Comparison of ENCODE assay signal across 9 mouse cellular contexts in genomic region chr11:23846016-23846815, GRCm38 (mm10). TPM values are rescaled to one million over a fixed set of nuclear protein-coding genes. Genes with fewer than 3 reads are reported as not detected.
DNase-seq lines count a peak whose midpoint lies in the region; ATAC-seq and TF ChIP-seq lines count a peak whose summit lies in the region.
"Had no signal": no experiment of that assay in that cellular context is flagged by ENCODE, and none has a peak within 500 bp of the region (broad histone marks: within the 10 kb centered on the region; RNA-seq: fewer than 3 reads in every experiment).

No protein-coding gene starts in this region.

- no peak overlapping the region for H3K27ac ChIP-seq in liver, adult 2 months (replicated peaks; ENCODE audit: insufficient read depth, low read depth, low read length)
- H3K27ac ChIP-seq in kidney, embryonic 16.5 days (ENCODE audit: low read length), result no peak overlapping the region

- H3K9ac ChIP-seq in liver, adult 2 months (ENCODE audit: low read depth, low read length), result no peak overlapping the region
- no peak overlapping the region for H3K9ac ChIP-seq in kidney, embryonic 16.5 days (replicated peaks; ENCODE audit: low read length)

- no peaks in the 10 kb centered on the region for H3K4me1 ChIP-seq in liver, adult 2 months (ENCODE audit: control insufficient read depth, insufficient read depth, low read length)
- H3K4me1 ChIP-seq in lung, adult 2 months (ENCODE audit: control insufficient read depth, insufficient read depth, low read length), result no peaks in the 10 kb centered on the region
- no peaks in the 10 kb centered on the region for H3K4me1 ChIP-seq in kidney, embryonic 16.5 days (ENCODE audit: insufficient read depth, low read length)

- no peaks in the 10 kb centered on the region for H3K36me3 ChIP-seq in liver, adult 2 months (ENCODE audit: control insufficient read depth, insufficient read depth, low read length)
- H3K36me3 ChIP-seq in kidney, embryonic 16.5 days (ENCODE audit: insufficient read depth, low read length), result no peaks in the 10 kb centered on the region

- H3K9me3 ChIP-seq in kidney, embryonic 16.5 days (ENCODE audit: low read length), result no peaks in the 10 kb centered on the region

- no peaks in the 10 kb centered on the region for H3K27me3 ChIP-seq in liver, adult 2 months (ENCODE audit: control insufficient read depth, insufficient read depth, low read length)
- no peaks in the 10 kb centered on the region for H3K27me3 ChIP-seq in kidney, embryonic 16.5 days (ENCODE audit: insufficient read depth, low read length)

- WGBS in liver, adult 2 months, result 65% methylated on average over 22 of the region's 22 CpGs
- 51% methylated on average over 22 of the region's 22 CpGs for WGBS in lung, adult 2 months
- 75% methylated on average over 22 of the region's 22 CpGs for WGBS in kidney, embryonic 16.5 days

- H3K4me3 ChIP-seq in liver, adult 2 months (ENCODE audit: insufficient read depth, low read depth, low read length), result no peak overlapping the region; the same call in 1 of the 2 replicates
- peak overlapping the region; percentile 3 for H3K4me3 ChIP-seq in lung, adult 2 months (replicated peaks; ENCODE audit: extremely low read depth, low read depth, low read length)
- no peak overlapping the region for H3K4me3 ChIP-seq in kidney, embryonic 16.5 days (ENCODE audit: low read length)

- TF ChIP-seq POLR2A in liver, adult 2 months (IDR thresholded peaks at IDR 0.05; ENCODE audit: extremely low read depth, insufficient read depth, low read length), result no peak
- TF ChIP-seq POLR2A in brain, embryonic 14.5 days (IDR thresholded peaks at IDR 0.05; ENCODE audit: borderline replicate concordance, extremely low read depth, insufficient read depth, insufficient read length, poor library complexity, severe bottlenecking), result no peak
- TF ChIP-seq POLR2A in lung, adult 2 months (IDR thresholded peaks at IDR 0.05; ENCODE audit: borderline replicate concordance, extremely low read depth, low read depth, low read length), result no peak

- no peak overlapping the region for H3K4me2 ChIP-seq in kidney, embryonic 16.5 days (replicated peaks; ENCODE audit: low read depth, low read length)

- H3K79me2 ChIP-seq in liver, adult 2 months (ENCODE audit: control insufficient read depth, insufficient read depth, low read length), result no peaks in the 10 kb centered on the region

- peak; percentile 12 for DNase-seq in liver, adult 2 months (ENCODE audit: extremely low read depth, low read depth, low spot score)
- DNase-seq in liver, result no peak
- DNase-seq in brain, embryonic 14.5 days (ENCODE audit: low read depth), result peak; percentile 14
- no peak for DNase-seq in lung, adult 2 months
- peak; percentile 70 to 77 for DNase-seq in thymus, adult 18-20 months
- DNase-seq in urinary bladder, adult 2 months (ENCODE audit: low spot score), result no peak
- DNase-seq in urinary bladder, postnatal 4 days (ENCODE audit: low spot score in 2 of 2), result no peak

- no peak for TF ChIP-seq CTCF in liver, adult 2 months (IDR thresholded peaks at IDR 0.05; ENCODE audit: low read depth, low read length)
- TF ChIP-seq CTCF in brain, embryonic 14.5 days (IDR thresholded peaks at IDR 0.05; ENCODE audit: borderline replicate concordance, extremely low read depth, insufficient read depth, insufficient read length), result no peak
- TF ChIP-seq CTCF in lung, adult 2 months (IDR thresholded peaks at IDR 0.05; ENCODE audit: insufficient read depth, low read length), result no peak

- no peak for ATAC-seq in kidney, embryonic 16.5 days (ENCODE audit: low FRiP score, low TSS enrichment)
- ATAC-seq: Patski had no signal

RNA-seq across cellular contexts. Expression of gene Papolg, which starts 48.8 kb away (rescaled TPM):
- total RNA-seq in liver, adult 2 months (2014; rRNA removed), result 4.9 and 5.3 TPM in 2 replicates
- polyA plus RNA-seq in liver, adult 2 months (2012; rRNA removed), result 0.92 and 1.6 TPM in 2 replicates
- 19.4 and 19.8 TPM in 2 replicates for polyA plus RNA-seq in brain, embryonic 14.5 days (2012; rRNA removed)
- polyA plus RNA-seq in lung, adult 2 months (2012; rRNA removed), result 2.6 and 3.7 TPM in 2 replicates
- polyA plus RNA-seq in kidney, embryonic 16.5 days (2015; fragmentation: Nextera tagmentation; extraction: Ambion mirVana), result 12.9 and 13.2 TPM in 2 replicates
- 8.0 and 8.3 TPM in 2 replicates for polyA plus RNA-seq in urinary bladder, adult 2 months (2012; rRNA removed)

Comparison
In these comparisons a context has a peak if more than half of its experiments do, and no peak if none do; other contexts are left out.
1. DNase-seq: peak in liver, adult 2 months (single experiment), brain, embryonic 14.5 days (single experiment) and thymus, adult 18-20 months (2 of 2); none in liver (single experiment), lung, adult 2 months (single experiment), urinary bladder, adult 2 months (single experiment) and urinary bladder, postnatal 4 days (0 of 2).